24 mouse cellular contexts compared by ENCODE assay signal in genomic region chr5:115686716-115687115, GRCm38 (mm10).
"Had no signal": no experiment of that assay in that cellular context is flagged by ENCODE, and none has a peak within 500 bp of the region (broad histone marks: within the 10 kb centered on the region; RNA-seq: fewer than 3 reads in every experiment).

No protein-coding gene starts in this region.

- DNase-seq: kidney, adult 11 months; kidney, postnatal 14 days; kidney, postnatal 4 days; left cerebral cortex, postnatal 4 days; liver; lung, adult 18-20 months; lung, postnatal 10 days; lung, postnatal 36 days; right cerebral cortex, adult 18-20 months; right cerebral cortex, postnatal 25 days; spleen, adult 18-20 months; thymus, postnatal 25 days had no signal

- H3K36me3 ChIP-seq: intestine, embryonic 15.5 days; kidney, embryonic 15.5 days; limb, embryonic 13.5 days; liver, embryonic 12.5 days; liver, embryonic 15.5 days; lung, embryonic 15.5 days; midbrain, embryonic 10.5 days; midbrain, embryonic 15.5 days; neural tube, embryonic 12.5 days; neural tube, embryonic 15.5 days; stomach, embryonic 15.5 days had no signal

- H3K4me1 ChIP-seq: intestine, embryonic 15.5 days; kidney, embryonic 15.5 days; liver, embryonic 12.5 days; liver, embryonic 15.5 days; lung, embryonic 15.5 days; megakaryocyte, embryonic 14.5 days; neural tube, embryonic 12.5 days; neural tube, embryonic 15.5 days; stomach, embryonic 15.5 days had no signal

- H3K27ac ChIP-seq: intestine, embryonic 15.5 days; kidney, embryonic 15.5 days; limb, embryonic 13.5 days; liver, embryonic 12.5 days; liver, embryonic 15.5 days; lung, embryonic 15.5 days; midbrain, embryonic 10.5 days; midbrain, embryonic 15.5 days; neural tube, embryonic 12.5 days; neural tube, embryonic 15.5 days; stomach, embryonic 15.5 days had no signal

- H3K27me3 ChIP-seq: intestine, embryonic 15.5 days; kidney, embryonic 15.5 days; limb, embryonic 13.5 days; liver, embryonic 12.5 days; liver, embryonic 15.5 days; lung, embryonic 15.5 days; midbrain, embryonic 15.5 days; neural tube, embryonic 12.5 days; neural tube, embryonic 15.5 days; stomach, embryonic 15.5 days had no signal

- H3K9me3 ChIP-seq: intestine, embryonic 15.5 days; kidney, embryonic 15.5 days; limb, embryonic 13.5 days; liver, embryonic 12.5 days; liver, embryonic 15.5 days; lung, embryonic 15.5 days; megakaryocyte, embryonic 14.5 days; midbrain, embryonic 10.5 days; midbrain, embryonic 15.5 days; neural tube, embryonic 12.5 days; neural tube, embryonic 15.5 days; stomach, embryonic 15.5 days had no signal

- H3K4me3 ChIP-seq: intestine, embryonic 15.5 days; kidney, embryonic 15.5 days; limb, embryonic 13.5 days; liver, embryonic 12.5 days; liver, embryonic 15.5 days; lung, embryonic 15.5 days; megakaryocyte, embryonic 14.5 days; midbrain, embryonic 10.5 days; midbrain, embryonic 15.5 days; neural tube, embryonic 12.5 days; neural tube, embryonic 15.5 days; stomach, embryonic 15.5 days had no signal
